Mouse (Mus musculus) midbrain, embryonic 13.5 days (tissue): Measurements from ENCODE around the gene Sema5a. TPM values are rescaled to one million over a fixed set of nuclear protein-coding genes. Genes with fewer than 3 reads are reported as not detected.

Experiments used
- ATAC-seq: fragments of 200-750 bp; cut with Nextera tagmentation; 2 replicates; pipeline ENCODE4 v1.8.0; 2017; ENCODE audit warnings: mild to moderate bottlenecking, moderate TSS enrichment, moderate library complexity
- H3K27ac ChIP-seq: fragments of 300-500 bp; sonication (generic); 2 replicates; pipeline ENCODE4 v1.5.1; 2015; ENCODE audit warnings: inconsistent platforms, mild to moderate bottlenecking, moderate library complexity
- H3K27me3 ChIP-seq: fragments of 300-500 bp; sonication (generic); 2 replicates; pipeline ENCODE4 v1.6.1; 2015; ENCODE audit warnings: mild to moderate bottlenecking, inconsistent platforms
- H3K36me3 ChIP-seq: fragments of 300-500 bp; sonication (generic); 2 replicates; pipeline ENCODE4 v1.6.1; 2015; ENCODE audit warnings: mild to moderate bottlenecking, inconsistent platforms
- H3K4me1 ChIP-seq: fragments of 300-500 bp; sonication (generic); replicated peaks from 2 replicates; pipeline ENCODE4 v1.6.1; 2015; ENCODE audit warnings: inconsistent platforms
- H3K4me2 ChIP-seq: fragments of 300-500 bp; sonication (generic); replicated peaks from 2 replicates; pipeline ENCODE4 v1.6.1; 2015; ENCODE audit warnings: moderate library complexity, mild to moderate bottlenecking, inconsistent platforms
- H3K4me3 ChIP-seq: fragments of 300-500 bp; sonication (generic); replicated peaks from 2 replicates; pipeline ENCODE4 v1.5.1; 2015; ENCODE audit warnings: mild to moderate bottlenecking, inconsistent platforms
- H3K9ac ChIP-seq: fragments of 300-500 bp; sonication (generic); replicated peaks from 2 replicates; pipeline ENCODE4 v1.6.1; 2015; ENCODE audit warnings: mild to moderate bottlenecking, inconsistent platforms
- H3K9me3 ChIP-seq: fragments of 300-500 bp; sonication (generic); 2 replicates; pipeline ENCODE4 v1.6.1; 2016; ENCODE audit warnings: mild to moderate bottlenecking, inconsistent platforms
- WGBS: fragments of 180-500 bp; shearing (Covaris S2); methylation state at CpG from one replicate; pipeline ENCODE4 v1.1.7; 2015; 5-methylcytosine and 5-hydroxymethylcytosine counted together
- polyA plus RNA-seq: library from polyadenylated mRNA; unstranded; fragments of >200 nt; fragmentation: Nextera tagmentation; extraction: Ambion mirVana; gene quantifications from 2 replicates; pipeline ENCODE4 v1.2.1, GENCODE M21; 2015

Sema5a gene
- polyA plus RNA-seq, 1 experiment from 2014 or later = 5.4 TPM

GRCm38 (mm10) chr15:32322455-32323220 is 78.0 kb downstream of the Sema5a start:
- no peaks in the 10 kb centered on the region for H3K36me3 ChIP-seq
- WGBS = 92% methylated on average over 5 of the region's 5 CpGs
- ATAC-seq = no peak

GRCm38 (mm10) chr15:32323224-32323623 is 78.6 kb downstream of the Sema5a start:
- no peak overlapping the region for H3K9ac ChIP-seq
- no peaks in the 10 kb centered on the region for H3K4me1 ChIP-seq
- H3K4me3 ChIP-seq = no peak overlapping the region
- no peak for ATAC-seq
- H3K36me3 ChIP-seq = no peaks in the 10 kb centered on the region
- H3K27me3 ChIP-seq = no peaks in the 10 kb centered on the region
- H3K27ac ChIP-seq = no peak overlapping the region
- no peak overlapping the region for H3K4me2 ChIP-seq
- 96% methylated on average over 4 of the region's 4 CpGs for WGBS
- H3K9me3 ChIP-seq = no peaks in the 10 kb centered on the region

More at GRCm38 (mm10) chr15:32322455-32323220, 78.0 kb downstream of the Sema5a start:
- no peak overlapping the region for H3K9ac ChIP-seq
- no peak overlapping the region for H3K4me2 ChIP-seq
- no peaks in the 10 kb centered on the region for H3K4me1 ChIP-seq
- H3K27me3 ChIP-seq = no peaks in the 10 kb centered on the region
- no peak overlapping the region for H3K27ac ChIP-seq
- no peak overlapping the region for H3K4me3 ChIP-seq
- H3K9me3 ChIP-seq = no peaks in the 10 kb centered on the region

- 79% methylated on average over 7 of the region's 7 CpGs for WGBS
- Histone ChIP-seq H3K4me2 (no peak overlapping the region), H3K27ac (no peak overlapping the region), H3K27me3 (no peaks in the 10 kb centered on the region), H3K4me1 (peaks cover 4% of the 10 kb centered on the region), H3K36me3 (no peaks in the 10 kb centered on the region), H3K4me3 (no peak overlapping the region), H3K9me3 (no peaks in the 10 kb centered on the region), H3K9ac (no peak overlapping the region)
- ATAC-seq = no peak
Measured at GRCm38 (mm10) chr15:32324105-32324504, 79.5 kb downstream of the Sema5a start.

GRCm38 (mm10) chr15:32328370-32329004 is 83.9 kb downstream of the Sema5a start:
- Histone ChIP-seq H3K9me3 (no peaks in the 10 kb centered on the region), H3K4me3 (no peak overlapping the region), H3K9ac (no peak overlapping the region), H3K27me3 (no peaks in the 10 kb centered on the region), H3K27ac (peak overlapping the region; percentile 5; the same call in 1 of the 2 replicates), H3K4me2 (no peak overlapping the region), H3K36me3 (no peaks in the 10 kb centered on the region), H3K4me1 (peaks cover 25% of the 10 kb centered on the region)
- no peak for ATAC-seq
- 64% methylated on average over 4 of the region's 4 CpGs for WGBS

GRCm38 (mm10) chr15:32329670-32330330 is 85.2 kb downstream of the Sema5a start:
- Histone ChIP-seq H3K4me1 (peaks cover 25% of the 10 kb centered on the region), H3K4me3 (no peak overlapping the region), H3K36me3 (no peaks in the 10 kb centered on the region), H3K9me3 (no peaks in the 10 kb centered on the region), H3K4me2 (no peak overlapping the region), H3K9ac (no peak overlapping the region), H3K27me3 (no peaks in the 10 kb centered on the region), H3K27ac (peak overlapping the region; percentile 5; the same call in 1 of the 2 replicates)
- ATAC-seq = no peak
- WGBS = 71% methylated on average over 10 of the region's 10 CpGs

- Histone ChIP-seq H3K9me3 (no peaks in the 10 kb centered on the region), H3K27me3 (no peaks in the 10 kb centered on the region), H3K4me1 (peaks cover 25% of the 10 kb centered on the region), H3K4me2 (no peak overlapping the region), H3K4me3 (no peak overlapping the region), H3K27ac (peak overlapping the region; percentile 36; the same call in 1 of the 2 replicates), H3K36me3 (no peaks in the 10 kb centered on the region), H3K9ac (no peak overlapping the region)
- WGBS = 49% methylated on average over 8 of the region's 8 CpGs
- peak; percentile 74 for ATAC-seq
Measured at GRCm38 (mm10) chr15:32330427-32330826, 85.8 kb downstream of the Sema5a start.

GRCm38 (mm10) chr15:32331037-32331436 is 86.4 kb downstream of the Sema5a start:
- peaks cover 25% of the 10 kb centered on the region for H3K4me1 ChIP-seq
- no peak overlapping the region for H3K4me3 ChIP-seq
- H3K27ac ChIP-seq = 0 out of 2 replicates have a peak overlapping the region, but pooled peaks have one; percentile 36
- H3K9ac ChIP-seq = no peak overlapping the region
- peak; percentile 57 for ATAC-seq
- no peaks in the 10 kb centered on the region for H3K36me3 ChIP-seq
- no peaks in the 10 kb centered on the region for H3K27me3 ChIP-seq
- no peak overlapping the region for H3K4me2 ChIP-seq
- no peaks in the 10 kb centered on the region for H3K9me3 ChIP-seq
- 26% methylated on average over 2 of the region's 2 CpGs for WGBS

GRCm38 (mm10) chr15:32333456-32333855 is 88.8 kb downstream of the Sema5a start:
- no peak overlapping the region for H3K4me2 ChIP-seq
- H3K27me3 ChIP-seq = no peaks in the 10 kb centered on the region
- no peaks in the 10 kb centered on the region for H3K36me3 ChIP-seq
- H3K9ac ChIP-seq = no peak overlapping the region
- no peak overlapping the region for H3K4me3 ChIP-seq
- H3K27ac ChIP-seq = no peak overlapping the region
- ATAC-seq = no peak
- WGBS = 81% methylated on average over 2 of the region's 2 CpGs
- H3K9me3 ChIP-seq = no peaks in the 10 kb centered on the region
- H3K4me1 ChIP-seq = peaks cover 25% of the 10 kb centered on the region

- 95% methylated on average over 3 of the region's 3 CpGs for WGBS
- no peaks in the 10 kb centered on the region for H3K9me3 ChIP-seq
- H3K9ac ChIP-seq = no peak overlapping the region
- no peaks in the 10 kb centered on the region for H3K36me3 ChIP-seq
- peaks cover 4% of the 10 kb centered on the region; the same call in 1 of the 2 replicates for H3K4me1 ChIP-seq
- H3K27ac ChIP-seq = no peak overlapping the region
- H3K4me2 ChIP-seq = no peak overlapping the region
- H3K27me3 ChIP-seq = no peaks in the 10 kb centered on the region
- ATAC-seq = no peak
- H3K4me3 ChIP-seq = no peak overlapping the region
Measured at GRCm38 (mm10) chr15:32337810-32338209, 93.2 kb downstream of the Sema5a start.

GRCm38 (mm10) chr15:32338721-32339290 is 94.2 kb downstream of the Sema5a start:
- H3K4me3 ChIP-seq = no peak overlapping the region
- no peak for ATAC-seq
- no peak overlapping the region for H3K9ac ChIP-seq
- no peak overlapping the region for H3K4me2 ChIP-seq
- no peak overlapping the region for H3K27ac ChIP-seq
- H3K9me3 ChIP-seq = no peaks in the 10 kb centered on the region
- 50% methylated on average over 3 of the region's 3 CpGs for WGBS
- no peaks in the 10 kb centered on the region for H3K27me3 ChIP-seq
- peaks cover 4% of the 10 kb centered on the region; the same call in 1 of the 2 replicates for H3K4me1 ChIP-seq
- no peaks in the 10 kb centered on the region for H3K36me3 ChIP-seq

GRCm38 (mm10) chr15:32339426-32339825 is 94.8 kb downstream of the Sema5a start:
- ATAC-seq = no peak
- H3K9me3 ChIP-seq = no peaks in the 10 kb centered on the region
- H3K4me2 ChIP-seq = no peak overlapping the region
- no peak overlapping the region for H3K9ac ChIP-seq
- peaks cover 4% of the 10 kb centered on the region; the same call in 1 of the 2 replicates for H3K4me1 ChIP-seq
- 50% methylated on average over 5 of the region's 5 CpGs for WGBS
- no peak overlapping the region for H3K27ac ChIP-seq
- no peaks in the 10 kb centered on the region for H3K36me3 ChIP-seq
- H3K27me3 ChIP-seq = no peaks in the 10 kb centered on the region
- no peak overlapping the region for H3K4me3 ChIP-seq

- H3K27ac ChIP-seq = no peak overlapping the region
- no peak overlapping the region for H3K4me3 ChIP-seq
- peaks cover 4% of the 10 kb centered on the region; the same call in 1 of the 2 replicates for H3K4me1 ChIP-seq
- no peaks in the 10 kb centered on the region for H3K36me3 ChIP-seq
- WGBS = 76% methylated on average over 2 of the region's 2 CpGs
- H3K27me3 ChIP-seq = no peaks in the 10 kb centered on the region
- ATAC-seq = no peak
- H3K4me2 ChIP-seq = no peak overlapping the region
- no peaks in the 10 kb centered on the region for H3K9me3 ChIP-seq
- no peak overlapping the region for H3K9ac ChIP-seq
Measured at GRCm38 (mm10) chr15:32341423-32341822, 96.8 kb downstream of the Sema5a start.
